Mouse (Mus musculus) thymus, adult 2 months (tissue): ENCODE results near the gene Rps11. TPM values are rescaled to one million over a fixed set of nuclear protein-coding genes. Genes with fewer than 3 reads are reported as not detected.
A peak's percentile ranks its signal among the peaks of the same experiment; 100 is the strongest.

Experiments
- DNase-seq: peaks from one replicate; pipeline ENCODE4 v3.0.0; 2021
- H3K27ac ChIP-seq: fragments of 200-500 bp; 2 replicates; pipeline ENCODE4 v1.5.1; 2012; ENCODE audit warnings: low read length, control low read depth; ENCODE audit not compliant: control insufficient read depth, insufficient read depth
- H3K27me3 ChIP-seq: fragments of 200-500 bp; 2 replicates; pipeline ENCODE4 v1.6.1; 2012; ENCODE audit warnings: mild to moderate bottlenecking, low read length, moderate library complexity, mixed read lengths; ENCODE audit not compliant: control insufficient read depth, insufficient read depth
- H3K36me3 ChIP-seq: fragments of 200-500 bp; 2 replicates; pipeline ENCODE4 v1.6.1; 2012; ENCODE audit warnings: mild to moderate bottlenecking, low read length, moderate library complexity; ENCODE audit not compliant: control insufficient read depth, insufficient read depth
- H3K4me1 ChIP-seq: fragments of 200-500 bp; replicated peaks from 2 replicates; pipeline ENCODE4 v1.6.1; 2012; ENCODE audit warnings: low read length; ENCODE audit not compliant: control insufficient read depth, insufficient read depth
- H3K4me3 ChIP-seq: fragments of 200-500 bp; 2 replicates; pipeline ENCODE4 v1.5.1; 2012; ENCODE audit warnings: mild to moderate bottlenecking, low read length, control low read depth, moderate library complexity; ENCODE audit not compliant: control insufficient read depth, insufficient read depth
- CTCF ChIP-seq: fragments of 200-500 bp; IDR thresholded peaks from 2 replicates; pipeline ENCODE4 v1.5.1; 2012; ENCODE audit warnings: mild to moderate bottlenecking, control low read depth, low read length, moderate library complexity, borderline replicate concordance; ENCODE audit not compliant: control insufficient read depth, poor library complexity, insufficient read depth; ENCODE audit errors: extremely low read depth
- POLR2A ChIP-seq: fragments of 200-500 bp; IDR thresholded peaks from 2 replicates; pipeline ENCODE4 v1.6.1; 2012; ENCODE audit warnings: mild to moderate bottlenecking, low read length, control low read depth, moderate library complexity; ENCODE audit not compliant: control insufficient read depth, poor library complexity, insufficient read depth; ENCODE audit errors: extremely low read depth
- WGBS: fragments of 180-500 bp; shearing (Covaris S2); methylation state at CpG from one replicate; pipeline ENCODE4 v1.1.7; 2018; 5-methylcytosine and 5-hydroxymethylcytosine counted together
- polyA plus RNA-seq: library from polyadenylated mRNA; depleted of rRNA; stranded (reverse); fragments of >200 nt; gene quantifications from 2 replicates; pipeline ENCODE4 v1.2.3, GENCODE M21; 2012

The Rps11 gene
- polyA plus RNA-seq, 1 experiment: 343 TPM

- WGBS: 92% methylated on average over 8 of the region's 8 CpGs
- Histone ChIP-seq H3K27ac (no peak overlapping the region), H3K4me1 (peaks cover 58% of the 10 kb centered on the region), H3K27me3 (no peaks in the 10 kb centered on the region), H3K36me3 (no peaks in the 10 kb centered on the region), H3K4me3 (no peak overlapping the region)
- no peak for DNase-seq
- no peak for TF ChIP-seq POLR2A
- no peak for TF ChIP-seq CTCF
These were observed 15.9 kb upstream of the Rps11 start for GRCm38 (mm10) chr7:45139904-45140723.

GRCm38 (mm10) chr7:45138403-45138802, 14.2 kb upstream of the Rps11 start:
- Histone ChIP-seq H3K4me3 (no peak overlapping the region), H3K27ac (no peak overlapping the region), H3K27me3 (no peaks in the 10 kb centered on the region), H3K4me1 (peaks cover 69% of the 10 kb centered on the region), H3K36me3 (no peaks in the 10 kb centered on the region)
- DNase-seq: no peak
- TF ChIP-seq POLR2A (no peak), CTCF (no peak)
- WGBS: 100% methylated on average over 1 of the region's 1 CpGs

DNA sequence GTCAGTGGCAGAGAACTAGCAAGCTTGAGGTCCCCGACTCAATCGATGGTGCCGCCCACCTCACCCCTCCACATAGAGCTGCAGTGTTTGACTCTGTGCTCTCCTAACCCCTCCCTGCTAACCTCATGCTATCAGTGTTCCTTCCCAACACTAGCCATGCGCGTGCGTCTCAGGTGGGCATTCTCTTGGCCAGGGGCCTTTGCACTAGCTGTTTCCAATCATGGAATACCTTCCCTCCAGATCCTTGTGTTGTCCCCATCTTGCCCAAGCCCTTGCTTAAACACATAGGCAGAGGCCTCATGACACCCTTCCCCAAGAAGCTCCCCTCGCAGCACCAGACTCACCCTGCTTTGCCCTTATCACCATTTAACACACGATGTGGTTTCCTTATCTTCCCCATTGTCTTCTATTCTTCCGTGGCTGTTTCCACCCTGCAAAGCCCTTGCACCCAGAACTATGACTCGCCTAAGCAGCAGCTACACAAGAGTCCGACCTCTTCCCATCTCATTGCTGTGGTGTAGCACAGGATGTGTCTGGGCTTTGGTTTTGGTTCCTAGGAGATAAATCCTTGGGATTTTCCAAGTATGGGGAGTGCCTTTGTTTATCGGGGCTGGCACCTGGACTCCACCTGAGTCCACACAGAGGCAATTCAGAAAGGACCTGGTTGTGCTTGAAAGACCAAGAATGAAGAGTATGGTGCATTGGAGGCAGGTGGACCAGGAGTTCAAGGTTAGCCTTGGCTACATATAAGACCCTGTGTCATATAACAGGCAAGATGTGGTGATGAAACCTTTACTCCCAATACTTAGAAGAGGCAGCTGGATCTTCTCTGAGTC, 13.2 kb upstream of the Rps11 start:
- H3K27me3 ChIP-seq: no peaks in the 10 kb centered on the region
- WGBS: 14% methylated on average over 12 of the region's 12 CpGs
- peaks cover 62% of the 10 kb centered on the region for H3K4me1 ChIP-seq
- no peak overlapping the region for H3K4me3 ChIP-seq
- DNase-seq: peak; percentile 46
- no peaks in the 10 kb centered on the region for H3K36me3 ChIP-seq
- no peak for TF ChIP-seq POLR2A
- TF ChIP-seq CTCF: no peak
- H3K27ac ChIP-seq: peak overlapping the region; percentile 11; the same call in 1 of the 2 replicates

DNA sequence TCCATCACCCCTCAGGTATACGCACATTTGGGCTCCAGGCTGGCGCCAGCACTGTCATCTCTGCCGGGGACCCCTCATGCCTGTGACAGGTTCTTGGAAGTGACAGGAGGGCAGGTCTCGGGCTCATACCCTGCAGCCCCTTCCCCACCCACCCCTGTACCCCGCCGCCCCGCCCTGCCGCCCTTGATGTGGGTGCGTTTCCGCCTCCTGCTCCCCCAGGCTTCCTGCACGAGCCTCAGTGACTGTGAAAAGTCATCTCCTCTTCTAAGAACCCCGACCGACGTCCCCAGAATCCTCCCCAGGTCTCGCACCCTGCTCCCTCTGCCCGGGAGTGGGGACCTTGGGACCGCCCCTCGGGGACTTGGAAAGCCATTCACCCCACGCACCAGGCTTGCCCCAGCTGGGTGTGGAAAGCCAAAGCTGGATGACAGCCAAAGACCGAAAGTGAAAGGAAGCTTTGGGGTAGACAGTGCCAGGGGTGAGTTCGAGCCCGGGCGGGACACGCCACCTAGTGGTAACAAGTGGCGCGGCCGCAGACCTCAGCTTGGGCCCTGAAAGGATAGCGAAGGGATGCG, 11.8 kb upstream of the Rps11 start, which contains the start of the genes Gm45713 and Flt3l:
Gene Gm45713 (minus strand): TSS at position 239 of the 575 bp plus-strand sequence.
Gene Flt3l (minus strand): TSS at position 440 of the 575 bp plus-strand sequence.
- Histone ChIP-seq H3K4me1 (peaks cover 51% of the 10 kb centered on the region), H3K27me3 (no peaks in the 10 kb centered on the region), H3K27ac (peak within 1 kb of the TSS; percentile 95), H3K4me3 (peak within 1 kb of the TSS; percentile 89), H3K36me3 (no peaks in the 10 kb centered on the region)
- under 1% methylated on average over 29 of the region's 29 CpGs for WGBS
- TF ChIP-seq POLR2A (0 out of 2 replicates have a peak, but pooled peaks have one; percentile 36), CTCF (peak; percentile 96)
- peak; percentile 89 for DNase-seq

DNA sequence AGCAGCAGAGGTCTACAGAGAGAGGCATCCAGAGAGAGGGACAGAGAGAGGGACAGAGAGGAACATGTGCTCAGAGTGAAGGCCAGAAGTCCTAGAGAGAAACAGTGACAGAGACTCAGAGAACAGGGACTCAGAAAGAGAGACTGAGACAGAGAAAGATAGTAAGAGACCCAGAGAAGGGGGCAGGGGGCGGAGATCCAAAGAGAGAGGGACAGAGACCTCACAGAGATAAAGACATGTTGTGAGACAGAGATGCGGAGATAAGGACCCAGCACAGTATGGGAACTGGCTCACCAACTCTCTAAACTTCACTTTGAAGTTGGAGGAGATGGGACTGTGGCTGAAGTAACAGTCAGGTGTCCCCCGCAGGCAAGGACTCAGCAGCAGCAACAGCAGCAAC, 11.1 kb upstream of the Rps11 start:
- Histone ChIP-seq H3K36me3 (no peaks in the 10 kb centered on the region), H3K27me3 (no peaks in the 10 kb centered on the region), H3K4me1 (peaks cover 51% of the 10 kb centered on the region), H3K4me3 (peak overlapping the region; percentile 41), H3K27ac (peak overlapping the region; percentile 64)
- 31% methylated on average over 3 of the region's 3 CpGs for WGBS
- no peak for DNase-seq
- TF ChIP-seq POLR2A (no peak), CTCF (no peak)

DNA sequence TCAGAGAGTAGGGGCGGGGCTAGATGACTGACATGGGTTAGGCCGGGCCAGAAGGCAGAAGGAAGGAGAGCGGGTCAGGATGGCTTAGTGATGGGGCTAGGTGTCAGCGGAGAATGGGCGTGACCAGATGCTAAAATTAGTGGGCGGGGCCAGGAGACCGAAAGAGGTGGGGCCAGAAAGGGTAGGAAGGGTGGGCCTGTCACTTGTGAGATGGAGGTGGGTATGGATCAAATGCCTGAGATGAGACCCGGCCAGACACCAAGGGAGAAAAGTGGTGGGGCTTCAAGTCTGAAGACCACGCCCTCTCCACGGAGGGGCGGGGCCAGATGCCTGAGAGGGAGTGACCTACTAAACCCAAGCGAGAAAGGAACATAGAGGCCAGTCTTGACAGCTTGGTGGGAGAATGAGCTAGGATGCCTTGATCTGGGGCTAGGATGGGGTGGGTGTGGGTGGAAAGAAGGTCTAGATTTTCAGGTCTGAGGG, 10.3 kb upstream of the Rps11 start:
- H3K36me3 ChIP-seq: no peaks in the 10 kb centered on the region
- TF ChIP-seq CTCF (no peak), POLR2A (no peak)
- no peaks in the 10 kb centered on the region for H3K27me3 ChIP-seq
- no peak for DNase-seq
- no peak overlapping the region for H3K4me3 ChIP-seq
- H3K4me1 ChIP-seq: peaks cover 45% of the 10 kb centered on the region
- 33% methylated on average over 12 of the region's 12 CpGs for WGBS
- H3K27ac ChIP-seq: no peak overlapping the region
